Mouse (Mus musculus): ENCODE results near the gene Bmpr1b. TPM values are rescaled to one million over a fixed set of nuclear protein-coding genes. Genes with fewer than 3 reads are reported as not detected.

Gene Bmpr1b
- total and polyA plus RNA-seq, 3 experiments: 0.04 TPM; not detected in 1

- in situ Hi-C loops (cut with MboI; ENCODE audit: low pct_ligation_motif_present, low pct_unique_long_range_greater_than_20kb, low sequenced_read_pairs) (no loop called here), dilution Hi-C loops (cut with MboI; ENCODE audit: extremely low pct_ligation_motif_present, extremely low pct_unique_long_range_greater_than_20kb, low sequenced_read_pairs) (no loop called here)
- Histone ChIP-seq H3K27me3 (replicated peaks) (no peaks in the 10 kb centered on the region), H3K79me2 (replicated peaks; ENCODE audit: control insufficient read depth, extremely low read depth, insufficient read depth, poor library complexity, severe bottlenecking) (no peaks in the 10 kb centered on the region), H3K9ac (ENCODE audit: insufficient read depth, low read depth) (no peak overlapping the region), H3K9me3 (replicated peaks; ENCODE audit: low read length) (no peaks in the 10 kb centered on the region), H3K4me3 (replicated peaks in 1 of 3; ENCODE audit: low read depth in 2 of 3, low read length in 2 of 3, poor library complexity in 1 of 3) (no peak overlapping the region), H3K4me1 (ENCODE audit: control insufficient read depth in 1 of 2, insufficient read depth in 2 of 2) (no peaks in the 10 kb centered on the region), H3K4me2 (ENCODE audit: insufficient read depth, low read depth, poor library complexity, severe bottlenecking) (no peak overlapping the region), H3K36me3 (replicated peaks in 1 of 2; ENCODE audit: control insufficient read depth in 1 of 2, insufficient read depth in 1 of 2, low read length in 1 of 2) (no peaks in the 10 kb centered on the region), H3K27ac (ENCODE audit: insufficient read depth, low read depth) (no peak overlapping the region)
- no peak for DNase-seq (ENCODE audit: extremely low read depth)
- TF ChIP-seq SIN3A (IDR thresholded peaks at IDR 0.05; ENCODE audit: low read length) (no peak), RCOR1 (conservative IDR thresholded peaks at IDR 0.05; ENCODE audit: low read depth, low read length) (no peak), RAD21 (IDR thresholded peaks at IDR 0.05; ENCODE audit: low read depth, low read length) (no peak), POLR2AphosphoS2 (IDR thresholded peaks at IDR 0.05; ENCODE audit: low read depth, low read length) (no peak), NRF1 (IDR thresholded peaks at IDR 0.05; ENCODE audit: low read depth, low read length) (no peak), ZKSCAN1 (IDR thresholded peaks at IDR 0.05; ENCODE audit: borderline replicate concordance, low read depth, low read length) (no peak), E2F4 (IDR thresholded peaks at IDR 0.05; ENCODE audit: insufficient replicate concordance, low read depth, low read length) (no peak), TCF12 (IDR thresholded peaks at IDR 0.05; ENCODE audit: low read depth, low read length) (no peak), ETS1 (conservative IDR thresholded peaks at IDR 0.05; ENCODE audit: low read depth, low read length) (no peak), CTCF (conservative IDR thresholded peaks at IDR 0.05 in 1 of 2, IDR thresholded peaks at IDR 0.05 in 1 of 2; ENCODE audit: low read depth in 2 of 2, low read length in 2 of 2) (no peak), IRF4 (IDR thresholded peaks at IDR 0.05; ENCODE audit: low read depth, low read length) (no peak), CHD2 (IDR thresholded peaks at IDR 0.05; ENCODE audit: low read length) (no peak), ZC3H11A (IDR thresholded peaks at IDR 0.05; ENCODE audit: low read depth, low read length) (no peak), USF1 (IDR thresholded peaks at IDR 0.05; ENCODE audit: low read depth, low read length) (no peak), ELF1 (IDR thresholded peaks at IDR 0.05; ENCODE audit: low read depth, low read length) (no peak), GABPA (IDR thresholded peaks at IDR 0.05; ENCODE audit: insufficient replicate concordance, low read depth, low read length) (no peak), SMC3 (IDR thresholded peaks at IDR 0.05; ENCODE audit: low read depth, low read length) (no peak), JUND (conservative IDR thresholded peaks at IDR 0.05; ENCODE audit: low read depth, low read length) (no peak), KAT2A (IDR thresholded peaks at IDR 0.05; ENCODE audit: insufficient replicate concordance, low read length) (no peak)
Observed at GRCm38 (mm10) chr3:141810944-141811343, 358.3 kb downstream of the Bmpr1b start.

DNA sequence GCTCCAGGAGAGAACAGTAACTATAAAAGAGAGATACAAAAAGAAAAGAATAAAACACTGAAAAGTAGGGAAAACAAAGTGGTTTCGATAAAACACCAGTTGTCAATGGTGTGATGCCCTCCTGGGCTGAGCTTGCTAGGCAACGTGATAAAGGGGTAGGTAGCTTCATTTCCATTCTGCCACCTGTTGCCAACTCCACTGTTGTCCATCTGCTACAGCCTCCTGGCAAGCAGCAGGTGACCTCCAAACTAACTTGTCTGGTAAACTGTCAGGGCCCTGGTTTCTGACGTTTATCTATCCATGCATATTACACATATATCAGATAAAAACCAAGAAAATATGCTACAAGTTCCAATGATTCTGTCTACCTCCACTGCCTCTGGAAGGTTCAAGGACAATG, 359.6 kb downstream of the Bmpr1b start:
- no peak overlapping the region for H3K9ac ChIP-seq (ENCODE audit: insufficient read depth, low read depth)
- H3K4me3 ChIP-seq (replicated peaks in 1 of 3; ENCODE audit: low read depth in 2 of 3, low read length in 2 of 3, poor library complexity in 1 of 3): no peak overlapping the region
- no peaks in the 10 kb centered on the region for H3K4me1 ChIP-seq (ENCODE audit: control insufficient read depth in 1 of 2, insufficient read depth in 2 of 2)
- no peaks in the 10 kb centered on the region for H3K27me3 ChIP-seq (replicated peaks)
- H3K36me3 ChIP-seq (replicated peaks in 1 of 2; ENCODE audit: control insufficient read depth in 1 of 2, insufficient read depth in 1 of 2, low read length in 1 of 2): no peaks in the 10 kb centered on the region
- in situ Hi-C loops (cut with MboI; ENCODE audit: low pct_ligation_motif_present, low pct_unique_long_range_greater_than_20kb, low sequenced_read_pairs): no loop called here
- no peaks in the 10 kb centered on the region for H3K9me3 ChIP-seq (replicated peaks; ENCODE audit: low read length)
- H3K79me2 ChIP-seq (replicated peaks; ENCODE audit: control insufficient read depth, extremely low read depth, insufficient read depth, poor library complexity, severe bottlenecking): no peaks in the 10 kb centered on the region
- no peak overlapping the region for H3K27ac ChIP-seq (ENCODE audit: insufficient read depth, low read depth)
- DNase-seq (ENCODE audit: extremely low read depth): no peak
- no peak overlapping the region for H3K4me2 ChIP-seq (ENCODE audit: insufficient read depth, low read depth, poor library complexity, severe bottlenecking)
- TF ChIP-seq USF2 (conservative IDR thresholded peaks at IDR 0.05; ENCODE audit: low read depth, low read length): no peak
- no peak for TF ChIP-seq CTCF (conservative IDR thresholded peaks at IDR 0.05 in 1 of 2, IDR thresholded peaks at IDR 0.05 in 1 of 2; ENCODE audit: low read depth in 2 of 2, low read length in 2 of 2)
- dilution Hi-C loops (cut with MboI; ENCODE audit: extremely low pct_ligation_motif_present, extremely low pct_unique_long_range_greater_than_20kb, low sequenced_read_pairs): no loop called here

All from CH12.LX (cell line).